Mouse (Mus musculus): ENCODE data around the gene Ncbp2. TPM values are rescaled to one million over a fixed set of nuclear protein-coding genes. Genes with fewer than 3 reads are reported as not detected.
A peak's percentile ranks its signal among the peaks of the same experiment; 100 is the strongest.

The Ncbp2 gene
- 106 and 120 TPM in 2 replicates for polyA plus RNA-seq (2015; fragmentation: Nextera tagmentation; extraction: Ambion mirVana)

DNA sequence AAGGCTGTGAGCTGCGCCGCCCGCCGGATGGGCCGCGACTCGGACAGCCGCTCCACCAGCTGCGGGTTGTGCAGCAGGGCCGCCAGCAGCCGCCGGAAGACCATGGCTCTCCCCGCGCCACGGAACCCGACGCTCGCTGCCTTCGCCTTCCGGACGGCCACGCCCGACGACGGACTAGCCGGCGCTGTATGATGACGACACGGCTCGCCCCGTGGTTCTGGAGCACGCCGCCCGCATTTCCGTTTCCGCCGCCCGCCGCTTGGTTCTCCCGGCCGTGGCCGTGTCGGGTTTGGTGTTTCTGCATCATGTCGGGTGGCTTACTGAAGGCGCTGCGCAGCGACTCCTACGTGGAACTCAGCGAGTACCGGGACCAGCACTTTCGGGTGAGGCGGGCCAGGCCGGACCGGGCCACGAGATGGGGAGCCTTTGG, at the start of gene Ncbp2, which contains the start of gene 0610012G03Rik:
Gene Ncbp2, plus strand, starts transcription at position 169 of the 430 bp plus-strand sequence.
Gene 0610012G03Rik, minus strand, starts transcription at position 150 of the 430 bp plus-strand sequence.
- Histone ChIP-seq H3K27me3 (no peaks in the 10 kb centered on the region), H3K4me2 (peak within 1 kb of the TSS; percentile 74), H3K4me3 (peak within 1 kb of the TSS; percentile 84), H3K4me1 (replicated peaks) (peaks cover 56% of the 10 kb centered on the region), H3K9ac (peak within 1 kb of the TSS; percentile 88), H3K27ac (replicated peaks) (peak within 1 kb of the TSS; percentile 92), H3K36me3 (peaks cover 24% of the 10 kb centered on the region), H3K9me3 (no peaks in the 10 kb centered on the region)
- ATAC-seq (ENCODE audit: low read depth): peak; percentile 83
- whole genome bisulfite sequencing: under 1% methylated on average over 55 of the region's 55 CpGs

DNA sequence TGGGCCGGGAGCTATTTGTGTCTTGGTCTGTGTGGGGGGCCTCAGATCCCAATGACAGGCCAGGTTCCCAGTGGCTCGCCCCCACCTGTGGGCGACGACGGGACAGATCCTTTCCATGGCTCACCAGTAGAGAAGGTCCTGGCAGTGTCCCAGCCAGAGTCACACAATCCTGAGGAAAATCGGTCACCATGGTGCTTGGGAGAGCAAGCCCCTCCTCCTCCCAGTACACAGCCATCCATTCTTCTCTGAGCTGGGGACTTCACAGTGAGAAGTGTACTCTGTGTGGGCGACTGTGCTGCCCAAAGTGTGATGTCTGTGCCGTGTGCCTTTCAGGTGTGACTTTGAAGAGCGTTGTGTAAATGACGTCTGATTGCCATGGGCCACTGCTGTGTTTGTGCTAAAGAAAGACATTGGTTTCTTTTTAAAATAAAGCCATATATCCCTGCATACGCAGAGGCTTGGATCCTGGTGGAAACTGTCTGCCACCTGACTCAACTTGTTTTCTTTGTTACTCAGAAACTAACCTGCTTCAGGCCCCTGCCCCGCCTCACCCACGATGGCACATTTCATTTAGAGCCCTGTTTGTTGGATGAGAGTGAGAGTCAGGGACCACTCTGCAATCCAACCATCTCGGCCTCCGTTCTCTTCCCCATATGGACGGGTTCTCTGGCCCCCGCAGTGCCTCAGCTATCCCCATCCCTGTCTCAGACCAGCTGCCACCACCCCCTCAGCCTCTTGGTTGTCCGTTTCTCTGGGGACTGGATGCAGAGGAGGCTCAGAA, 49.6 kb upstream of the Ncbp2 start:
- ATAC-seq (ENCODE audit: low read depth): peak; percentile 82
- H3K4me2 ChIP-seq: no peak overlapping the region
- H3K27me3 ChIP-seq: no peaks in the 10 kb centered on the region
- no peaks in the 10 kb centered on the region for H3K36me3 ChIP-seq
- H3K9ac ChIP-seq: no peak overlapping the region
- peaks cover 27% of the 10 kb centered on the region for H3K4me1 ChIP-seq (replicated peaks)
- H3K4me3 ChIP-seq: no peak overlapping the region
- H3K27ac ChIP-seq (replicated peaks): peak overlapping the region; percentile 29; the same call in 1 of the 2 replicates
- WGBS: 77% methylated on average over 18 of the region's 18 CpGs
- no peaks in the 10 kb centered on the region for H3K9me3 ChIP-seq

DNA sequence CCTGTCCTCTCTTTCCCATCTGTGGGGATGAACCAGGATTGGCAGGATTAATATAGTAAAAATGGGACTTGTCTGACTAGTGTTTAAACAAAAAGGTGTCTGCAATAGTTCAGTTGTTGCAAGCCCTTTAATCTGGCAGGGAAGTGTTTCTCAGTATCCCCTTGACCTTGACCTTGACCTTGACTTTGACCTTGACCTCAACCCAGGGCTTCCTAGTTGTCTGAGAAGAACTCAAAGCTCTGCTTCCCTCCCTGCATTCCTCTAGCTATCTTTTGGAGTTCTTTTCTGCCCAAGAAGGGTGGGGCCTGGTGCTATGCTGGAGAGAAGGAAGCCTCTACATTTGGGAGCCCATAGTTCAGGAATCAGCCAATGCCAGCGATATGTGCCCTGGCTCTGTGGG, 46.4 kb upstream of the Ncbp2 start:
- Histone ChIP-seq H3K27ac (replicated peaks) (no peak overlapping the region), H3K4me3 (no peak overlapping the region), H3K36me3 (no peaks in the 10 kb centered on the region), H3K9ac (no peak overlapping the region), H3K9me3 (no peaks in the 10 kb centered on the region), H3K4me2 (no peak overlapping the region), H3K4me1 (replicated peaks) (peaks cover 37% of the 10 kb centered on the region), H3K27me3 (no peaks in the 10 kb centered on the region)
- ATAC-seq (ENCODE audit: low read depth): no peak
- 93% methylated on average over 1 of the region's 1 CpGs for WGBS

DNA sequence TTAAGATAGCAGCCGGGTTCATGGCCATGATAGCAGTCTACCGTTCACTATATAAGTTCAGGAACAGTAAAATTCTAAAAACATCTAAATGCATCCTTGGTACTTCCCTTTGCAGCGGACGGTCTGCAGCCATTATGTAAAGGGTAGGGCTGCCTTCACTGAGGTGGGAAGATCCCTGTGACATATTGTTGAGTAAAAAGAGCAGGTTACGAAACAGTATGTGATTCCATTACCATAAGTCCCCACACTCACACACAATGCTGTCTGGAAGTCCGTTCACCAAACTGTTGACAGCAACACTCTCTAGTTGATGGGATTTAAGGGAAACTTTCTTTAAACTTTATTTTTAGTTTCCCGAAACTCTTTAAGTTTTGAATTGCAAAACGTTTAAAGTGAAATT, 45.1 kb upstream of the Ncbp2 start:
- no peak overlapping the region for H3K4me2 ChIP-seq
- 88% methylated on average over 8 of the region's 8 CpGs for WGBS
- ATAC-seq (ENCODE audit: low read depth): no peak

DNA sequence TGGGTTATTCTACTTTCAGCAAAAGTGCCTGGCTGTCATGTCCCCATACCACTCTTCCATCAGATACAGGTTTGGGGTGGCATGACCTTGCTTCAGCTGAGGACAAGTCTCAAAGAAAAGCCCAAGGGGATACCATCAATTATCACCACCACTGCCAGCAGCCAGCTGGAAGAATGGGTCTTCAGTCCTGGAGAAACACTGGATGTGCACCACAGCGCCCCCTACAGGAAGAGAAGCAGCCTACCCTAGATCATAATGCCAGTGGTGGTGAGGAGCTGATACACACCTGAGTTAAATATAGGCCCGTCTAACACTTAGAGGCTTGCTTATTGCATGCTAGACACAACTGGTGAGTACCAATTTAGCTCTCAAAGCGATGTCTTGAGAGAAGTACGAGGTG, 43.0 kb upstream of the Ncbp2 start:
- Histone ChIP-seq H3K36me3 (no peaks in the 10 kb centered on the region), H3K27ac (replicated peaks) (no peak overlapping the region), H3K4me1 (replicated peaks) (peaks cover 14% of the 10 kb centered on the region), H3K4me3 (no peak overlapping the region), H3K9me3 (no peaks in the 10 kb centered on the region), H3K27me3 (no peaks in the 10 kb centered on the region), H3K9ac (no peak overlapping the region), H3K4me2 (no peak overlapping the region)
- ATAC-seq (ENCODE audit: low read depth): no peak
- 80% methylated on average over 4 of the region's 4 CpGs for WGBS

More for the DNA sequence above, 45.1 kb upstream of the Ncbp2 start:
- Histone ChIP-seq H3K9ac (no peak overlapping the region), H3K36me3 (no peaks in the 10 kb centered on the region), H3K9me3 (no peaks in the 10 kb centered on the region), H3K27ac (replicated peaks) (no peak overlapping the region), H3K4me3 (no peak overlapping the region), H3K27me3 (no peaks in the 10 kb centered on the region), H3K4me1 (replicated peaks) (peaks cover 25% of the 10 kb centered on the region)

DNA sequence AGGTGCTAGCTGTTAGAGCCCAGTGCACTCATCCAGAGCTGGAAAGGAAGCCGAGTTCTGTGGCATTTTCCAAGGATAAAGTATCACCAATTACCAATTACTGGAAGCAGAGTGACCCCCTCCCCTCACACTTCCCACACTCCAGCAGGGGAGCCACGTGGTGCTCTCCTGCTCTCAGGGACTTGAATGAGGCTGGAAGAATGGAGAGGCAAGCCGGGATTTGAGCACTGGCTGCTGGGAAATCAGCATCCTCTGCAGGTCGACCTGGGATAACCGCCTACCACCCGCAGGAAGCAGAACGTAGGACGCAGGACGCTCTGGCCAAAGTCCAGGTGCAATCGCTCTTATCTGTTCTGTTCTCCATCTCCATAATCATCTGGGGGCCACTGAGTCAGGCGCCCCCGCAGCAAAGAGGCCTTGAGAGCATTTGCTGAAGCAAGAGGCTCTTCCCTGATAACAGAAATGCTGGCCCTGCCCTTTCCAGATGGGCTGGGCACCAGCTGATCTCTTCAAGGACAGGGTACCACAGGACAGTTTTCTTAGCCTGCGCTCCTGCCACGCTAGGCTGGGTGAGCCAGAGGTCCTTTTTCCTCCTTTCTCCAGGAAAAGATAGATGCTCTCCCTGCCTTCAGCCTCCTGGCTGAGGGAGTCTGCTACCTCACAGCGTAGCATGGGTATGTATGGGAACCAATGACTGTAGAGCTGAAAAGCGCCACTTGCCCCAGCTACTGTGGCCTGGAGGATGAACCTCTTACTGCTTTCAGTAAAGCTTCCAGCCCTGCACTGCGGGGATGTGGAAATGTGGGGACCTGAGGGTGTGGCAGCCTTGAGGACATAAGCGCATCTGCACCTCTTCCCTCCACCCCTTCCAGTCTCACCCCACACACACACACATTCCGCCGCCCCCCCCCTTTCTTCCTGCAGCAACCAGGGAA, 42.2 kb upstream of the Ncbp2 start:
- Histone ChIP-seq H3K4me3 (no peak overlapping the region), H3K4me1 (replicated peaks) (peaks cover 14% of the 10 kb centered on the region), H3K36me3 (no peaks in the 10 kb centered on the region), H3K9me3 (no peaks in the 10 kb centered on the region), H3K27ac (replicated peaks) (0 out of 2 replicates have a peak overlapping the region, but pooled peaks have one; percentile 1), H3K27me3 (no peaks in the 10 kb centered on the region), H3K9ac (peak overlapping the region; percentile 31; the same call in 1 of the 2 replicates), H3K4me2 (peak overlapping the region; percentile 45)
- peak; percentile 68; the same call in 1 of the 2 replicates for ATAC-seq (ENCODE audit: low read depth)
- WGBS: 40% methylated on average over 20 of the region's 20 CpGs

DNA sequence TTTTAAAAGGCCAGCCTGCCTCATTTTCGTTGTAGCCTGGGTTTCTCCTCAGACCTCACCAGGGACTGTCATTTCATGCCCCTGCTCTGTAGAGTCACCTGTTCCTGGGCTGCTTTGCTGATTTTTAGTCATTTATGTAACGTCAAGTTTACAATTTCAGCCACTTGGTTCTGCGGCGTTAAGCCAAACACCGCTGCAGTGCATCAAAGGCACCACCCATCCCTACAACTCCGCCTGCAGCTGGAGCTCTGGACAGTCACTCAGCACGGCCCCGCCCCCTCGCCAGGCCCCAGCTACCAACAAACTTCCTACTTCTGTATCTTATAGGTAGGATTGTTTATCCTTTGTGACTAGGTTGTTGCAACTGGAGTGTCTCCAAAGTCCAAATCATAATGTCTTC, 41.4 kb upstream of the Ncbp2 start:
- H3K9me3 ChIP-seq: no peaks in the 10 kb centered on the region
- no peak for ATAC-seq (ENCODE audit: low read depth)
- peak overlapping the region; percentile 6; the same call in 1 of the 2 replicates for H3K4me3 ChIP-seq
- no peak overlapping the region for H3K27ac ChIP-seq (replicated peaks)
- peak overlapping the region; percentile 45 for H3K4me2 ChIP-seq
- H3K9ac ChIP-seq: 0 out of 2 replicates have a peak overlapping the region, but pooled peaks have one; percentile 31
- H3K27me3 ChIP-seq: no peaks in the 10 kb centered on the region
- 12% methylated on average over 9 of the region's 9 CpGs for WGBS
- H3K36me3 ChIP-seq: no peaks in the 10 kb centered on the region
- H3K4me1 ChIP-seq (replicated peaks): peaks cover 14% of the 10 kb centered on the region

DNA sequence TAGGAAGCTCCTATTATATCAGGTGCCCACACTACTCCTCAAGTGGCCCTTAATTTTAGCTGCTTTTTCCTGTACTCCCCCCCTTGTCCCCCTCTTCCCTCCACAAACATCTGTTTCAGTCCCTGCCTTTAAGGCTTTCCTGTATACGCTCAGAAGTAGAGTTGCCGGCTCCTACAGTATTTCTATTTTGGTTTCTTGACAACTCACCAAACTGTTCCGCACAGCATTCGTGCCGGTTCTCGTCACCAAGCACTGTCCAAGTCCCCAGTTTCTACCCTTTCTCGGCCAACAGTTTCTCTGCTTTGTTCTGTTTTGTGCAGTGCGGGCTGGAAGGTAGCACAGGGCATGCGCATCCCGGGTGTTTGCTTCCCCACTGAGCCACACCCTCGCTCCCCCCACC, 39.4 kb upstream of the Ncbp2 start:
- H3K4me3 ChIP-seq: no peak overlapping the region
- 63% methylated on average over 11 of the region's 11 CpGs for WGBS
- no peaks in the 10 kb centered on the region for H3K27me3 ChIP-seq
- H3K27ac ChIP-seq (replicated peaks): no peak overlapping the region
- 0 out of 2 replicates have a peak overlapping the region, but pooled peaks have one; percentile 7 for H3K4me2 ChIP-seq
- H3K9me3 ChIP-seq: no peaks in the 10 kb centered on the region
- no peak for ATAC-seq (ENCODE audit: low read depth)
- H3K4me1 ChIP-seq (replicated peaks): peaks cover 14% of the 10 kb centered on the region
- H3K36me3 ChIP-seq: no peaks in the 10 kb centered on the region
- H3K9ac ChIP-seq: no peak overlapping the region

DNA sequence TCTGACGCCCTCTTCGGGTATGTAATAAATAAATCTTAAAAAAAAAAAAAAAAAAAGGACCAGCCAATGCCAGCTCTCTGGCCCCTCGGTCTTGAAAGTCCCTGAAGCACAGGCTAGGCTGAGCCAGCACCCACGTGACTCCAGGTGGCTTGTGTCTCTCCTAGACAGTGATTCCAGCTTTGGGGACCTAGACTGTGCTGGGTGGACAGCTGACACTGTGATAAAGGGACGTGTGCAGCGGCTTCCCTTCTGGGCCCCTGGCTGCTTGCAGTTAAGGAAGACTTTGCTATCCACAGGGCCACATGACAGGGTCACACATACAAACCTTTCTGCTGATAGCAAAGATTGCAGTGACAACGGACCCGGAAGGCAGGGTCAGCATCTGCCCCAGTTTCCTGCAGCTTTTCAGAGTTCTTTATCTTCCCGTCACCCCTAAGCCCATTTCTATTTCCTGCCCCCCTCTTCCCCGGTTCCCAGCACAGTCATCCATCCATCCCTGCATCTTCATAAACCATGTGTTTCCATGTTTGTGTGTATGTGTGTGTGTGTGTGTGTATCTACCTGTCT, 37.9 kb upstream of the Ncbp2 start:
- H3K36me3 ChIP-seq: no peaks in the 10 kb centered on the region
- no peak overlapping the region for H3K9ac ChIP-seq
- 71% methylated on average over 10 of the region's 10 CpGs for WGBS
- no peaks in the 10 kb centered on the region for H3K9me3 ChIP-seq
- H3K27ac ChIP-seq (replicated peaks): no peak overlapping the region
- peaks cover 14% of the 10 kb centered on the region for H3K4me1 ChIP-seq (replicated peaks)
- H3K4me3 ChIP-seq: no peak overlapping the region
- no peak overlapping the region for H3K4me2 ChIP-seq
- no peak for ATAC-seq (ENCODE audit: low read depth)
- H3K27me3 ChIP-seq: no peaks in the 10 kb centered on the region

DNA sequence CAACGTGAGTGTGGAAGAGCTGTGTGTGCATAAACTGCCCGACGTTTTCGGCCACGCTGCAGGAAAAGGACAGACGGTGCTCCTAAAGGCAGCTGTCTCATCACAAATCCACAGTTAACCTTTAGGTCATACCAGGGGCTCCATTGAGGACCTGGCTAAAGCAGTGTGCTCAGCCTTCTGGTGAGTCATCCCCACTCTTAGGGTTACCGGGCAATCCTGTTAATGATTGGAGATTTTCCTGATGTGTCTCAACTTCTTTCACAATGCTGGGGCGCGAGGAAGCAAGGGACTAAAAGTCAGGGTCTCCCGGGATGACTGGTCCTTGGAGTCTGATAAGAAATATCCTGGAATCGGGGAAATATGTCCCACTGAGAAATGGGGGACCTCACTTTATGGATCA, 30.5 kb upstream of the Ncbp2 start:
- Histone ChIP-seq H3K27ac (replicated peaks) (no peak overlapping the region), H3K4me1 (replicated peaks) (peaks cover 5% of the 10 kb centered on the region), H3K4me2 (no peak overlapping the region; the same call in 1 of the 2 replicates), H3K9me3 (no peaks in the 10 kb centered on the region), H3K4me3 (no peak overlapping the region), H3K27me3 (peaks cover 5% of the 10 kb centered on the region; the same call in 1 of the 2 replicates), H3K36me3 (no peaks in the 10 kb centered on the region), H3K9ac (no peak overlapping the region; the same call in 1 of the 2 replicates)
- ATAC-seq (ENCODE audit: low read depth): no peak
- 81% methylated on average over 11 of the region's 11 CpGs for WGBS

DNA sequence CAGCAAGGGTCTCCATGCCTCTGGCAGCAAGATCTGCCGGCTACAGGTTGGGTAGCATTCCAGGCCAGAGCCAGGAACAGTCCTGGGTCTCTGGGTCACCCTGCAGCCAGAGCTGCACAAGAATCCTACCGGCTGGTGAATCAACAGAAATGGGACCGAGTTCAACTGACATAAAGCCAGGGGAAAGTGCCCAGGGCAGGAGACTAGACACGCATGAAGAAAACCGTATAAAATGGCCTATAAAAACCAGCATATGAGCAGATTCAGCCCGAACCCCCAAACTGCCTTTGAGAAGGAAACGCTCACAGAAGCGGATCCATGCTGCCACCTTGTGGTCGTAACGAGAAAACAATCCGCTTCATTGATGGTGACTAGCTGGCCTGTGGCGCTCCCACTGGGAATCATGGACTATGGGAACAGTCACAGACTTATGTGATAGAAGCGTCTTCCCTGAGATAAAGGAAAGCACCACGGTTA, 30.0 kb upstream of the Ncbp2 start:
- H3K27ac ChIP-seq (replicated peaks): no peak overlapping the region
- H3K4me2 ChIP-seq: peak overlapping the region; percentile 42
- peak overlapping the region; percentile 59 for H3K9ac ChIP-seq
- ATAC-seq (ENCODE audit: low read depth): peak; percentile 53
- WGBS: 5% methylated on average over 14 of the region's 14 CpGs
- H3K4me3 ChIP-seq: no peak overlapping the region
- peaks cover 5% of the 10 kb centered on the region for H3K4me1 ChIP-seq (replicated peaks)
- H3K27me3 ChIP-seq: peaks cover 5% of the 10 kb centered on the region; the same call in 1 of the 2 replicates
- H3K36me3 ChIP-seq: no peaks in the 10 kb centered on the region
- H3K9me3 ChIP-seq: no peaks in the 10 kb centered on the region
